Mouse (Mus musculus) layer of hippocampus, adult 9-10 months (tissue): ENCODE measurements around the gene Ppfia1.
A peak's percentile ranks its signal among the peaks of the same experiment; 100 is the strongest.

Experiments used
- DNase-seq: peaks from one replicate; pipeline ENCODE4 v3.0.0; 2022; ENCODE audit warnings: low spot score

Ppfia1 gene

DNA sequence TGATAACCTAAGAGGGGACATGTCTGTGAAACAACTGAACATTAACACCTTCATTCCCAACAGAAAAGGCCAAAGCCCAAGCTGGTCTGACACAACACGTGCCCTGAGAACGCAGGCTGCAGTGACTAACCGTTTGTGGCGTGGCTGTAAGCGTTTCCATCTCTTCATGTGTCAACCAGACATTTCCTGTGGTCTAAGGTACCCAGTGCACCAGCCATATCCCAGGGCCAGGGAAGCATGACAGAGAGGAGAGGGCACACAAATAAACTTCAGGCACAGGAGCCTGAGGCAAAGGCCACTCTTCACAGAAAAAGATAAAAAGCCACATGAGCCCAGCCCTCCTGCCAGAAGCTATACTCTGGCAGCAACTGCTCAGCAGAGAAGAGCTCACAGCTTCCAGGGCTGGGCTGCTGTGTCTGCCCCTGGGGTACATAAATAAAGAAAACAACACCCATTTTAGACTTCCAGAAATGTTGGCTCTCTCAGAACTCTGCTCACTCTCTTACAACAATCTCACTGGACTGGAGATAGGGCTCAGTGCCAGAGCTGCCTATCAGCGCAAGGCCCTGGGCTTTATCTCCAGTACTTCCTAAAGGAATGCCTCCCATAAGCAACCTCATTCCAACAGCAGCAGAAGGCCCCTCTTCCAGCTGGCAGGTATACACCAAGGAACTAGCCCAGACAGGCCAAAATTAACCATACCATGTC lies 64.3 kb downstream of the Ppfia1 start:
- no peak for DNase-seq

DNA sequence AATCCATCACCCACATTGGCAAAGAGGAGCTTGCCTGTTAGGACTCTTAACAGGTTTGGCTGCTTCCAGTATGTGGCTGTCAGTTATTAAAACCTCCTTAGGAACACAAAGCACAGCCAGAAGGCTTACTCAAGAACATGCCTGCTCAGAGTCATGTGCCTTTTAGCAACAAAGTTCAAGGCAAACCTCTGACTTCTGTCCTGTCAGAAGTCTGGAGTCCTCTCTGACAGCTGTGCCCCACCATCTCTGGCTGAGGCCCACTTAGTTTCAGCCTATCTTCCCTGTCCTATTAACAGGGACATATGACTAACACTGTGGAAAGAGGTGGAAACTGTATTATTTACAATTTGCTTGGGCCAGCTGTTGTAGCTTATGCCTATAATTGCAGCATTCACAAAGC lies 73.2 kb downstream of the Ppfia1 start:
- no peak for DNase-seq

DNA sequence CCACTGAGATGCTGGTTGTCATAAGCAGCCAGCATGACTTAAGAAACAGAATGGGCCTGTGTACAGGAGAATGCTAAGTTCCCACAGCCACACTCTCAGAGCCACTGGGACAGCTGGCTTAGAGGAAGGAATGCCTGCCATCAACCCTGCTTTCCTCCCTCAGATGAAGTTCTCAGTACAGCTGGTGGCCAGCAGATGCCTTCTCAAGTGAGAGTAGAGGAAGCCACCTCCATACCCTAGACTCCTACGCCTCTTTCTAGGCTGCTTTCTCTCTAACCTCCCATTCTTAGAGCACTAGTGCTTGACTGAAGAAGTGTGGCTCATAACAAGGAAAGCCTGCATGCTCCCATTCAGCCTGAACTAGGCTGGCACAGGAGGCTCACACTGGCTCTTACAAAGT lies 74.0 kb downstream of the Ppfia1 start:
- no peak for DNase-seq

DNA sequence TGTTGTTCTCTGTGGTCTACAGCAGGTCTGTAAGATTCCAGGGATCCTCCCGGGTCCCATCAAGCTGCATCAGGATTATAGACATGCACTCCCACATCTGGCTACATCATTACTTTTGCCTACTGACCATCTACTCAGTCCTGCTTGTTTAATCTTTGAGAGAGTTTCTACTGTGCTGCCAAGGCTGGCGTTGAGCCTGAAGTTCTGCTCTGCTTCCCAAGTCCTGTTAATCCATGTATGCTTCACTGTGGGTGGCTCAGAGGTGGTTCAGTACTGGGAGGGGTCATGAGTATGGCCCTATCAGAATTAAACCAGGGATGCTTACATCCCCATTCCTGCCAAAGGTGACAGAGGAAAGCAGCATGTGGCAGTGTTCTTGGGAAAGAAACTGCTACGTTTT lies 77.8 kb downstream of the Ppfia1 start:
- no peak for DNase-seq

DNA sequence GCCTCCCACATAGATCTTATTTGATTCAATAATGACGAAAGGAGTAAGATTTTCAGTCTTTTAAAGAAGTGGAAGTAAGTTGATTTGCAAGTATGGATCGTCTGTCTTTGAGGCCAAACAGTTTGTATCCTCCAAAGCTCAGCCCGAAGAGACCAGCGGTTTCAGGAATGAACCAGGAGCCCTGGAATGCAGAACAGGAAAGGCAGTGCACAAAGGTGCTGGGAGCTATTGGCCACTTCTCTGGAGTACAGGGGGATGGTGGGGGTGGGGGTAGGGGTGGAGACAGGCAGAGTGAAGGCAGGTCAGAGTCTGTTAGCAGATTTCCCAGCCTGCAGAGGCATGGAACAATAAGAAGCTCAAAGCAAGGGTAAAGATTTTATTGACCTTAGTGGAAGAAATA lies 80.0 kb downstream of the Ppfia1 start:
- DNase-seq, result no peak

DNA sequence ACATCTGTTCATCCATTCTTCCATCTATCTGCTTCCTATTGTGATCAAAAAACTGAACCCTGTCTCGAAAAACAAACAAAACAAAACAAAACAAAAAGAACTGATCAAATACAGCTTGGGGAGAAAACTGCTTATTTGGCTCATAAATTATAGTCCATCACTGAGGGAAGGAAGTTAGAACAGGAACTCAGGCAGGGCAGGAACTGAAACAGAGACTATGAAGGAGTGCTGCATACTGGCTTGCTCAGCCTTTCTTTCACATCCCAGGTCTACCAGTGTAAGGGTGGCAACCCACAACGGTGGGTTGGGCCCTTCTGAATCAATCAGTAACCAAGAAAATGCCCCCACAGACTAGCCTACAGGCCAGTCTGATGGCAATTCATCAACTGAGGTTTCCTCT lies 82.4 kb downstream of the Ppfia1 start:
- no peak for DNase-seq

DNA sequence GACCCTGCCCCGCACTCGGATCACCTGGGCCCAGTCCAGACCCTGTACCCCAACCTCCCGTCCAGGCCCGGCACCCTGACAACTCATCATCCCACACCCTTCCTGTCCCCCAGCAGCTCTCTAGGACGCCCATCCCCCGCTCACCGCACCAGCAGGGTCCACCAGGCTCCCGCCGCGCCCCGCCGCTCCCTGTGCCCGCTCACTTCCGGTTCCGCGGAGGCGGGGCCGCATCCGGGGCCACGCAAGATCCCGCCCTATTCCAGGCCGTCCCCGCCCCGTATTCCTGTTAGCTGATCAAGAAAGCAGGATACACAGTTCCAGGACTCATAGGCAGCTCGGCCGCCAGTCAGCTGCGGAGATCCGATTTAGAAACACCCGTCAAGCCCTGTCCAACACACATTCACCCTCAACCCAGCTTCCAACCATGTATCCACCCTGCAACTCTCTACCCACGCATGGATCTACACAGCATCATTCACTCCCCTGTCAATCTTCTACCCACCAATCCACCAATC lies 82.9 kb downstream of the Ppfia1 start, which contains the start of gene Cttn:
Cttn (minus strand) TSS at position 465 of the 515 bp plus-strand sequence.
- peak; percentile 77 for DNase-seq

DNA sequence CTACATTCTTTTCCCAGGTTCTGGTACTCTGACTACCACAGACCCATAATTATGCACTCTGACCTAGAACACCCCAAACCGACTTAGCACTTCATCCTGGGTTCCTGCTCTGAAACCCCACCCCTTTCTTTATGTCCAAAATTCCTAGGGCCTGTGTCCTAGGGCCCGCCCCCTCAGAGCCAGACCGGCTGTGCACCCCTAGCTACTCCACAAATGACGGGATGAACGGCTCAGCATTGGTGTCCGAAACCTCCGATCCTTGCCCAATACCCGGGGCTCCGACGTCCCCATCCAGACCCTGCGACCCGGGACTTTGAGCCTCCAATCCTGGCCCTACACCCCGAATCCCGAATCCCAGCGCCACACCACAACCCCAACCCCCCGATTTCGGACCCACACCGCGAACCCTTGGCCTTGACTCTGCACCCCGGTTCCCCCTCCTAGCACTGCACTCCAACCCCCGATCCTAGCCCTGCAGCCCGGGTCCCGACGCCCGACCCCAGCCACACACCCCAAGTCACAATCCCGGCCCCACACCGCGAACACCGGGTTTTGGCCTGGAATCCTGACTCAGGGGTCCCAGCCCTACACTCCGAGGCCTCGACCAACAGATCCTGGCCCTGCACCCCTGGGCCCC lies 83.5 kb downstream of the Ppfia1 start:
- DNase-seq, result no peak

DNA sequence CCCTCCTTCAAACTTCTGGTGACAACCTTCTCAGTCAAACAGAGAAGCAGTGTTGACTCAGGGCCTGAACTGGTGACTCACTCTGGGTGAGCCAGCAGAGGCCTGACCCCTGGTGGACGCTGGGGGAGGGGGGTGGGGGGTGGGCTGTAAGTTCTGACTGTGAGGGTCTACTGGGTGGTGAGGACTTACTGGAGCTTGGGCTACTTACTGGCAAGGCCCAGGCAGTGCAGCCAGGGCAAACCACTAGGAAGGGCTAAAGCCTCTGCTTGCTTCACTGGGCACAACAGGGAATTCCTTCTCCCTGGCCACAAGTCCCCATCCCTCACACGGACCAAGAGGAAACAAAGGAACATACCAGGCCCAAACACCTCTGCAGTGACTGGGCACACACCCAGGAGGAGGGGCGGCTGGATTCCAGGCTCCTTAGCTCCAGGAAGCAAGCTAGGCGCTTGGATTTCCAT lies 84.3 kb downstream of the Ppfia1 start:
- DNase-seq, result no peak

DNA sequence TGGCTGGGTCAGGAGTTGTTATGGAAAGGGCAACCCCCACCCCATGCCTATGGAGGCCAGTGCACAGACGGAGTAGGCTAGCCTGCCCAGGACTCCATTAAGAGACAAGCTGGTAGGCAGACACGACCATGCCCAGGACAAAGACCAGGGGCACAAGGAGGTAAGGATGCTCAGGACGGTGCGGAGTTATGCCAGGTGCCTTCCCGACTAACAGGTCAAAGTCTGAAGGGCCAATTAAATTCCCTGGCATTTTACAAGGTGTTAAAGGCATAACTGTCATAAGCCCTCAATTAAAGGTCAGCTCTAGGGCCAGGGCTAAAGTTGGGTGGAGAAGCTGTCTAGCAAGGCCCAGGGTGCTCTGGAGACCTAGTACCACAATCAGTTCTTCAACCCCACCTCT lies 84.8 kb downstream of the Ppfia1 start:
- no peak for DNase-seq

DNA sequence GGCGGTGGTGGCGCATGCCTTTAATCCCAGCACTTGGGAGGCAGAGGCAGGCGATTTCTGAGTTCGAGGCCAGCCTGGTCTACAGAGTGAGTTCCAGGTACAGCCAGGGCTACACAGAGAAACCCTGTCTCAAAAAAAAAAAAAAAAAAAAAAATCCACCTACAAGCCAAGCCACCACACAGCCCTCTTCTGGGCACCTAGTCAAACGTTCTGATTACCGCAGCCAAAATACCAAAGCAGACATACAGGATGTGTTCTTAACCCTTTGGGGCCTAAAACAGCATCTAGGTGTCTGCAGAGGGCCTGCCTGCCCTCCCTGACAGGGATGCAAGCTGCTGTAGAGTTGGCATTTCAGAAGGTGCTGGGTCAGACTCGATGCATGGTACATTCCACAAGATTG lies 91.0 kb downstream of the Ppfia1 start:
- DNase-seq, result no peak

DNA sequence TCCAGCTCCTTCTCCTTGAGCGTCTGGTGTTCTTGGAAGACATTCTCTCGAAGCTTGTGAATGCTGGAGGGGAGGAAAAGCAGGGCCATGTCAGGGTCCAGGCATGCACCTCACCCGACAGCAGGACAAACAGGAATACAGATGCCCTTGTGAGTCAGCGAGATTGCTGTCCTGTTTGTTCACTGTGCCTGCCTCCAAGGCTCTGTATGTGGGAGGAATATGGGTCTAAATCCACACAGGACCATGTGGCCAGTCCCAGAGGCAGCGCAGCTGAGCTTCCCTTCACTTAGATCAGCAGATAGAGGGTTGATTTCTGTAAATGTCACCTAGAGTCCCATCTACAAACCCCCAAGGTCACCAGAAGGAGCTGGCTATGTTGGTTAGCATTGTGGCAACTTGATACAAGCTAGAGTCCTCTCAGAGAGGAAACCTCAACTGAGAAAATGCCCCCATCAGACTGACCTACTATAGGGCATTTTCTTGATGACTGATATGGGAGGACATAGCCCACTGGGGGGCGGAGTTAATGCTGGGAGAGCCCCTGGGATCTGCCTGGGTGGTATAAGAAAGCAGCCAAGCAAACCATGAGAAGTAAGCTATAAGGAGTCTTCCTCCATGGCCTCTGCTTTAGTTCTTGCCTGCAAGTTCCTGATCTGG lies 92.2 kb downstream of the Ppfia1 start:
- no peak for DNase-seq

DNA sequence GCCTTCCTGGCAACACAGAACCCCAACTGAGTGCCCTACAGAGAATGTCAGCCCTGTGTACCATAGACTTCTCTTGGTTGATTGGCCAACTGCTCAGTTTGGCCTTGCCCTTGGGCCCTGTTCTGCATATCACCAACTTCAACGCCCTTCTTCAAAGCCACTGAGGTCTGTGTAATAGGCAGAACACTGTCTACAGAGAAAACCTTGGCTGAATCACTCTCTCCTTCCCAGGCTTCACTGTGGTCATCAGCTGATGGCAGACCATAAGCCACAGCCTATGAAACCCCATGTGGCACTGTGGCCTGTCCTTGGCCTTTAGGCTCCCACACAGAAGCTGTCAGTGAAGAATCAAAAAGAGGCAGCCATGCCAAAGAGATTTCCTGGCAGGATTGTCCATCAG lies 94.6 kb downstream of the Ppfia1 start:
- no peak for DNase-seq

DNA sequence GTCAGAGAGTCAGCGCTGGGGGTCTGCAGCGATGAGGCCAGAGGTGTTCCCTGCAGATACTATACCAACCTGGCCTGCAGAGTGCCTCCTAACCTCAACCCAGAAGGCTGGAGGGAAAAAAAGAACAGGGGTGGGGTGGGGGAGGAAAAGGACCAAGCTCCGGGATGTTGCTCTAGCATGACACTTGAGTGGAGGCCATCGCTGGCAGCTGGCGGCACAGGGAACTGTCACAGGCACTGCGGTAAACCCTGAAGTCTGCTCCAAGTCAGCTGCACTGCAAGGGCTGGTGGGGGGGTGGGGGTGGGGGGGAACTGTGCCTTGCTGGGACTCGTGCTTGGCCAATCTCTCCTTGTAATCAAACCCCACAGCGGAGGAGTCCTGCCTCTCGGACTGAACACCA lies 102.9 kb downstream of the Ppfia1 start:
- no peak for DNase-seq

DNA sequence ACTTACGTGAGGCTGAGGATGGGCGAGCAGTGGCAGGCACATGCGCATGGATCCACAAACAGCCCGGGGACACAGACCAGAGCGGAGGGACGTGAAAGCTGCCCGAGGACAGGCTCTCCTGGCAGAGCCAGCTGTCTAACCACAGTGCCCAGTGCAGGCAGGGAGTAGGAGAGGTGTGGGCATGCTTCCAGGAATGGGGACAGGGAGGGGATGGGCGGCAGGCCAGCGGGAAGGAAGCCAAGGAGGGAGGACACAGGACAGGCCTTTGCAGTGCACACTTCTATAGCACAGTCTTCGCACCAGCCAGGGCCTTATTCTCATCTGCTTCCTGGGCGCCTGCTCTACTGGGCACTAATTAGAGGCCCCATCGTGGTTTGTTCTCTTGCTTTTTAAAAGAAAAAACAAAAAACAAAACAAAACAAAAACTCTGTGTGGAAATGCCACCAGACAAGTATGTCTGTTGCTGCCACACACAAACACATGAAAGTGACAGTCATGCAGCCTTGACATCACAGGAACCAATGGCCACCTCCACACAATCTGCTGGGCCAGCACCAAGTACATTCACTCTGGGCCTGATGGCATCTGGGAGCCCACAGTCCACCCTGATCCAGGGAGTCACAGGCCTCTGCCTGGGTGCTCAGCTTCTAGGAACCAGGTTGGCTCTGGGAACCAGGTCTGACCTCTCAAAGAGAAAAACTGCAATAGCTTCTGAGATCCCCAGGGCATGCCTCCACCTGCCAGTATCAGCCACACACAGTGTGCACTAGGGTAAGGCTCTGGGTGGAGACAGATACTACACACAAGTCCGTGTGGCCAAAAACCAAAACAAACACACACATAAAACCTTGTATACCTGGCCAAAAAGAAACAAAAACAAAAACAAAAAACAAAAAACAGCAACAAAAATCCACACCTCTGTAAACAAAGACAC lies 103.6 kb downstream of the Ppfia1 start:
- DNase-seq, result peak; percentile 59

DNA sequence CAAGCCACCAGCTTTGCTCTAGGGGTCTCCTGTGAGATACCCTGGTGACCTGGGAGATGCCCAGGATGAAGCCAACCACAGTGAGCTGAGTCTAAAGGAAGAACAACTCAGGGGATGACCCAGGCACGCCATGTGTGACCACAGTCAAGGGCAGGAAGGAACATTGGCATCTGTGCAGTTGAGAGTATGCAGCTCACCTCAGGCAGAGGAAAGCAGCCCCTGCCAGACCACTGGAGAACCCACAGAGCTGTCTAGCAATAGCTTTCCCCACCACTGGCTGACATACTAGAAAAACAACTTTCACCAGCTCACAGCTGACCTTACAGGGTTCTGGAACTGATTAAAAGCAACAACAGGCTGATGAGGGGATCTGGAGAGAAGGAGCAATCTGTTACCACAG lies 105.3 kb downstream of the Ppfia1 start:
- no peak for DNase-seq

DNA sequence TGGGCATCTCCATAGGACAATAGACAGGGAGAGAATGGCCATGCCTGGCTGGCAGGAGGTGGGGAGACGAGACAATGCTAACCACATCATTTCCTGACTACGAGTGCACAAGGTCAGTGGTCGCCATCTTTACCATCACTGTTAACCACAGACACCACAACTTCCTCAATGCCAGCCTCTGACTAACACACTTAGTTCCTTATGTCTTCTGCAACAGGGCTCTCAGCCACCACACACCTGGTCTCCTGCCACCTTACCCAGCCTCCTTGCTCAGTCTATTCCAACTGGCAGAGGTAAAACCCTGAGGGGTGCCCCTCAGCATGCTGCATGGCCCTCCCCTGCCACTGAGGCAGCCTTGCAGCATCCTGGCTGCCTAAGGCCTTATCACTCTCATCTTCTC lies 106.4 kb downstream of the Ppfia1 start:
- DNase-seq, result no peak

DNA sequence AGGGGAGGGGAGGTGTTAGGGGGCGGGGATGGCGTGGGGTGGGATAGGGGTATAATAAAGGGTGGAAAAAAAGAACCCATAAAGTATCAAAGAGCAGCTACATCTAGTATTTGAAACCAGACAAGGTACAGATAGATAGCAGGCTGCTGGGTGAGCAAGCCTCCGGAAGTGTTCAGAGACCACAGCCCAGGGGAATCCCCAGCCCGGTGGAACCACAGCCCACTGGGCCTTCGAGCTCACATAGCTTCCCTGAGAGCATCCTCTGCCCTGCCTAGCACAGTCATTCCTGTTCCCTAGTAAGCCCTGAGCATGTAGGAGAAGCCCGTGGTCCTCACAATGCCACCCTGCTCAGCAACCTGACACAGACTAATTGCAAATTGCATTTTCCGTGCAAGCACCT lies 108.7 kb downstream of the Ppfia1 start:
- DNase-seq, result no peak

DNA sequence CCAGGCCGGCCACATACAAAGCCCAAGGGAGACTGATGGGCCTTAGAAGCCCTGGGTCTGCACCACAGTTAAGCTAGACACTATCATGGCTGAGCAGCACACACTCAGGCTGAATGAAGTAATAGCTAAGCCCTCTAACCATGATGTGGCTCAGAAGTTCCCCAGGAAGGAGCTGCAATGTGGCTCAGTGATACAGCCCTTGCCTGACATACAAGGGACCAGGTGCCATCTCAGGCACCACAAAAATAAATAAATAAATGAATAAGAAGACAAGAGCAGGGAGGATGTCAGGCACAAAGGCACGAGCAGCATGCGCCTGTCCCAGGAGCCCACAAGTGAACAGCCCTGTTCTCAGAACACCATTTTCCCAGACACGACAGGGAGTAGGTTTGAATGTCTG lies 111.6 kb downstream of the Ppfia1 start:
- no peak for DNase-seq

DNA sequence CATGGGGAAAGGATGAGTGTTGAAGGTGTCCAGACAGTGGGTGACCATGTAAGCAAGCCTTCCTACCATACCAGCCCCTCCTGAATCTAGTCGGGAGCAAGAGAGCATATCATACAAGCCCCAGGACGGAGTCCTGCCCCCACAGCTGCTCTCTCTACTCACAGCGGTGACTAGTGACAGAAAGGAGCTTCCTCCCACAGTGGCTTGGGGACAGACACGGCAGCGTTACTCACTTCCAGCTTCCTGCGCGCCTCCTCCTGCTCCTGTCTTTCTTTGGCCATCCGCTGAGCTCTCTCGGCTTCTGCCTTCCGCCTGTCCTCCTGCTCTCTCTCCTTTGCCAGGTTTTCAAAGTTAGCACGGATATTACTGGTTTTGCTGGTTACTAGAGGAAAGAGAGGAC lies 112.1 kb downstream of the Ppfia1 start:
- DNase-seq, result no peak

DNA sequence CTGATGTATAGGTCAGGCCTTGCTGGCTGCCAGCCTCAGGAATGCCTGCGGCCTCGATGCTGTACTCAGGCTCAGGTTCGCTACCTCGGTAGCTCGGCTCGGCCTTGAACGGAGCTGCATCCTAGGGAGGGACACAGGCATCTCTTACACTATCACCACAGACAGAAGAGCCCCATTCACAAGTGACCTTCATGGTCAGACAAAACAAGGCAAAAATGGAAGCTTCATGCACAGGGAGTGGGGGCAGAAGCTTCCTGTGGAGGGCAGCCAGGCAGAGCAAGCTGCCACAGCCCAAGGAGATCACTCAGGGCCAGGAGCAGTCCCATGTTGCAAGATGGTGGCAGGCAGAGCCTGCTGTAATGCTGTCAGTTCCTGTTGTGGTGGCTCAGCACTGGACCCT lies 114.7 kb downstream of the Ppfia1 start:
- DNase-seq, result no peak

DNA sequence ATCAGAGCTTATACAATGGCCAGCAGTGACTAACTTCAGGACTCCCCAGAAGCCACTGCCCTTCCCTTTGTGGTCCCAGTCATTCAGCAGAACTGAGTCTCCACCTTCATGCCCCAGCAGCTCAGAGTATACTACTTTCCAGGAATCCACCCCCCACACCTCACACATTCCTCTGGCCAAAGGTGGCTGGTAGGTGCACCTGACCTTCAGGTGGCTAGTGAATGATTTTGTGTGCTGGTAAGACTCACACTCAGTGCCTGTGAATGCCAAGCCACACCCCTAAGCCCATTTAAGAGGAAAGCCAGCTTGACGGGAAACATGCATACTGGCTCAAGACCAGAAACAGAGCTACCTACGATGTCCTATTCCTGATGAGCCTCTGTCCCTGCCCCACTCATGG lies 120.6 kb downstream of the Ppfia1 start:
- no peak for DNase-seq
